Mouse (Mus musculus) C2C12 (cell line): ENCODE results near the gene Fam160a2. TPM values are rescaled to one million over a fixed set of nuclear protein-coding genes. Genes with fewer than 3 reads are reported as not detected.

ENCODE experiments used
- H3K27me3 ChIP-seq: one replicate; pipeline ENCODE4 v1.6.1; 2011; ENCODE audit not compliant: control insufficient read depth, insufficient read depth, insufficient read length
- H3K36me3 ChIP-seq: one replicate; pipeline ENCODE4 v1.6.1; 2011; ENCODE audit not compliant: control insufficient read depth, insufficient read depth
- H3K4me3 ChIP-seq: one replicate; pipeline ENCODE4 v1.5.1; 2011; ENCODE audit warnings: mild to moderate bottlenecking, control low read depth; ENCODE audit not compliant: poor library complexity, insufficient read depth, severe bottlenecking
- H3K79me2 ChIP-seq: one replicate; pipeline ENCODE4 v1.6.1; 2011; ENCODE audit not compliant: control insufficient read depth, insufficient read depth
- H3K79me3 ChIP-seq: one replicate; pipeline ENCODE4 v1.6.1; 2011; ENCODE audit warnings: low read depth, control low read depth
- H3ac ChIP-seq: one replicate; pipeline ENCODE3; 2011; ENCODE audit warnings: low read depth; ENCODE audit not compliant: control insufficient read depth, insufficient read length
- CEBPB ChIP-seq: IDR thresholded peaks from one replicate; pipeline ENCODE4 v1.6.1; 2011; ENCODE audit warnings: low read depth, mild to moderate bottlenecking, control low read depth, moderate library complexity
- CTCF ChIP-seq: IDR thresholded peaks from one replicate; pipeline ENCODE4 v1.5.1; 2011; ENCODE audit not compliant: control insufficient read depth, insufficient read depth, insufficient read length
- FOSL1 ChIP-seq: IDR thresholded peaks from one replicate; pipeline ENCODE4 v1.8.0; 2011; ENCODE audit warnings: mild to moderate bottlenecking, low read length; ENCODE audit not compliant: poor library complexity, insufficient read depth, severe bottlenecking
- MAX ChIP-seq: IDR thresholded peaks from one replicate; pipeline ENCODE4 v1.6.1; 2011; ENCODE audit warnings: mild to moderate bottlenecking, control low read depth
- MYOD1 ChIP-seq: IDR thresholded peaks from one replicate; pipeline ENCODE4 v1.6.1; 2011; ENCODE audit warnings: low read depth; ENCODE audit not compliant: control insufficient read depth, insufficient read length
- MYOG ChIP-seq: IDR thresholded peaks from one replicate; pipeline ENCODE4 v1.6.1; 2011; ENCODE audit not compliant: control insufficient read depth, insufficient read length; ENCODE audit errors: extremely low read depth
- USF1 ChIP-seq: IDR thresholded peaks from one replicate; pipeline ENCODE4 v1.6.1; 2011; ENCODE audit warnings: low read depth, mild to moderate bottlenecking, control low read depth, moderate library complexity
- polyA plus RNA-seq: library from polyadenylated mRNA; unstranded; fragments of >200 nt; fragmentation: generic; extraction: Trizol; gene quantifications from one replicate; pipeline ENCODE4 v1.2.1, GENCODE M21; 2012; ENCODE audit warnings: missing spikeins

The Fam160a2 gene
- polyA plus RNA-seq, 1 experiment, result 16.0 TPM

DNA sequence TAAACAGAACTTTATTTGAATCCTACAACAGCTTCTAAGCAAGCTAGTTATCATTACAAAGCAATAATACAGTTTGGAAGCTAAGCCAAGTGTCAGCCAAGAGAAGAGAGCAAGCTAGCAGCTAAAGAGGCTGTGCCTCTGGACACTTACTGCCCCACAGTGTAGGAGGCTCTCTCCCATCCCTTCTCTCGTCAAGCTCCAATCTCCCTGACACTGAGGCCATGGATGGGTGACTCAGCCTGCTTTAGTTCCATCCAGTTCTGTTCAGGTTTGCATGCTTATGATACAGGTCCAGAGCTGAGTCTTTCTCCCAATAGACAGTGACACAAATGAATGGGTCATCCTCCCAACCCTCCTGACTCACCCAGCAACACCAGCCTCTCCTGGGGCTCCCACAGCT is 32.2 kb upstream of the Fam160a2 start:
- Histone ChIP-seq H3K79me2 (no peaks in the 10 kb centered on the region), H3K79me3 (no peaks in the 10 kb centered on the region), H3K36me3 (no peaks in the 10 kb centered on the region), H3K27me3 (no peaks in the 10 kb centered on the region), H3K4me3 (no peak overlapping the region), H3ac (no peak overlapping the region)
- no peak for TF ChIP-seq CTCF
- no peak for TF ChIP-seq MAX
- no peak for TF ChIP-seq USF1
- no peak for TF ChIP-seq MYOG
- no peak for TF ChIP-seq CEBPB
- no peak for TF ChIP-seq MYOD1
- TF ChIP-seq FOSL1, result no peak

DNA sequence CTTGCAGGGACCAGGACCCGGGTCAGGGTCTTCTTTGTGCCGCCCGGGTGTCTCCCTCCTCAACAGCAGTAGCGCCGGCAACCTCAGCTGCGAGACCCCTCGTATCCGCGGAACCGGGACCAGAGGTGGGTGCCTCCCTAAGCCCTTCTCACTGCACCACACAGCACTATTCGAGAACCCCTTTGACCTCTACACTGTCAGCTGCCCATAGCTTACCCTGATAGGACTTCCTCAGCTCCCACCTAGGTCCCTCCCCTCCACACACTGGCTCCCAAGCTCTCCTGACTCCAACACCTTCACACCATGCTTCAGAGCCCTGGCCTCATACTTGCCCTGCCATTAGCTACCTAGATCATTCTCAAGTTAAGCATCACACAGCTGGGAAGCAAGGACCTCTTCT is 26.2 kb upstream of the Fam160a2 start:
- Histone ChIP-seq H3K79me3 (no peaks in the 10 kb centered on the region), H3K4me3 (no peak overlapping the region), H3K79me2 (no peaks in the 10 kb centered on the region), H3ac (no peak overlapping the region), H3K27me3 (peaks cover 10% of the 10 kb centered on the region), H3K36me3 (no peaks in the 10 kb centered on the region)
- TF ChIP-seq MYOG (no peak), MAX (no peak), MYOD1 (no peak), USF1 (no peak), CTCF (no peak), FOSL1 (no peak), CEBPB (no peak)

DNA sequence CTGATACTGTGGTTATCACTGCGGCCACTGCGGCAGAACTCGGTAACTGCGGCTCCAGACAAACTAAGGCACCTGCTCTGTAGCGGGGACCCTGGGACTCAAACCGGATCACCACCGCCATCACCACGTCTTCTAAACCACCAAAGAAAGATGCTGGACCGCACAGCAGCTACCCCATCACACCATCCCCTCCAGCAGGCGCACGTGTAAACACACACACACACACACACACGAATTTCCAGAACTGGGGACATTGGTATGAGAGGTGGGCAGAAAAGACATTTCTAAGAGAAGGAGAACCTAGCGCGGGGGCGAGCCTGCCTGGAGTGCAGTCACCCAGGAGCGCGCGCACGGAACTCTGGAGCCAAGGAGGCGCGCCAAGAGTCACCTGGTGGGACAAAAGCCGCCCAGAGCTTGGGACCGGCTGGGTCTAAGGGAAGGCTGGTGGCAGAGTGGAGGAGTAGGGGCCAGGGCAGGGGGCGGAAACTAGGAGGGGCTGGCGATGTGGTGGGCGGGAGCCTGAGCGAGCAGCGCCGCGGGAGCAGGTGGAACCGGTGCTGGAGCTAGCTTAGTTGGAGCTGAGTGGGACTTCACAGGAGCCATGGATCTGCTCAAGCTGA is 25.7 kb upstream of the Fam160a2 start, which contains the start of gene Cckbr:
Gene Cckbr, plus strand, starts transcription at position 308 of the 620 bp plus-strand sequence.
- H3K4me3 ChIP-seq, result no peak within 1 kb of the TSS
- H3K79me2 ChIP-seq, result no peaks in the 10 kb centered on the region
- H3K27me3 ChIP-seq, result peaks cover 10% of the 10 kb centered on the region
- no peak within 1 kb of the TSS for H3ac ChIP-seq
- H3K79me3 ChIP-seq, result no peaks in the 10 kb centered on the region
- H3K36me3 ChIP-seq, result no peaks in the 10 kb centered on the region
- no peak for TF ChIP-seq USF1
- TF ChIP-seq FOSL1, result no peak
- TF ChIP-seq MYOD1, result no peak
- no peak for TF ChIP-seq CTCF
- no peak for TF ChIP-seq MYOG
- no peak for TF ChIP-seq MAX
- no peak for TF ChIP-seq CEBPB

DNA sequence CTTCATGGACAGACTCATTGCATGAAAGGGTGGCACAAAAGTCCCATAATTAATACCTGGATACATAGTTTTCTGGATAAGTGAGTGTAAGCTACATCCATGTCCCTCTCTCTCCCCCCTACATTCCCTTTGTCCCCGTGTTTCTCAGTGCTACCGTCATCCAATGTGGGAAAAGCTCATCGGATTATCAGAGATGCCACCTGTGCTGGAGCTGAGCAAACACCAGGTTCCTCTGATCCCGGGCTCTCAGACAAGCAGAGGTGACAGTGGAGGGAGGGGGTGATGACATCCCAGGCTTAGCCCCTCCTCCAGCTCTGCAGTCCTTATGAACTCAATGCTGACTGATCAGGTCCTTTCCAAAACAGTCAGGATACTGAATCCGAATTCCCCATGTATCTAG is 24.5 kb upstream of the Fam160a2 start:
- TF ChIP-seq MYOD1, result no peak
- no peak for TF ChIP-seq MAX
- no peak for TF ChIP-seq USF1
- TF ChIP-seq CTCF, result no peak
- no peak for TF ChIP-seq CEBPB
- TF ChIP-seq FOSL1, result no peak
- Histone ChIP-seq H3K36me3 (no peaks in the 10 kb centered on the region), H3K27me3 (peaks cover 10% of the 10 kb centered on the region), H3K79me2 (no peaks in the 10 kb centered on the region), H3ac (no peak overlapping the region), H3K4me3 (no peak overlapping the region), H3K79me3 (no peaks in the 10 kb centered on the region)

DNA sequence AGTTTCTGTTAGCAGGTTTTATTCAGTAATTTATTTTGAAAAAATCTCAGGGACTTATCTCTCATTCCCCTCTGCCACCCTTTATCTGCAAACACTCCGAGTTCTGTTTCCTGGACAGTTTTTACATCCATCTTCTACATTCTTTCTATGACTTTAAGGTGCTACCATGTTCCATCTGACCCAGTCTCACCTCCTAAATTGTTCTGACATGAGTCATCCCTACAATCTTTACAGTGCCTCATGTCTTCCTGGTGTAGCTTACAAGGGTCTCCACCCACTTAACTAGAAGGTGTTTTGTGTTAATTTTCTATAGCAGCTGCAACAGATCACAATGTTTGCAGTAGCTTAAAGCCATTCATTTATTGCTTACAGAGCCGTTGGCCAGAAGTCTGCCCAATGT is 21.0 kb upstream of the Fam160a2 start:
- Histone ChIP-seq H3K27me3 (peaks cover 5% of the 10 kb centered on the region), H3K79me2 (no peaks in the 10 kb centered on the region), H3K79me3 (no peaks in the 10 kb centered on the region), H3K4me3 (no peak overlapping the region), H3K36me3 (no peaks in the 10 kb centered on the region), H3ac (no peak overlapping the region)
- no peak for TF ChIP-seq FOSL1
- TF ChIP-seq MYOD1, result no peak
- no peak for TF ChIP-seq USF1

DNA sequence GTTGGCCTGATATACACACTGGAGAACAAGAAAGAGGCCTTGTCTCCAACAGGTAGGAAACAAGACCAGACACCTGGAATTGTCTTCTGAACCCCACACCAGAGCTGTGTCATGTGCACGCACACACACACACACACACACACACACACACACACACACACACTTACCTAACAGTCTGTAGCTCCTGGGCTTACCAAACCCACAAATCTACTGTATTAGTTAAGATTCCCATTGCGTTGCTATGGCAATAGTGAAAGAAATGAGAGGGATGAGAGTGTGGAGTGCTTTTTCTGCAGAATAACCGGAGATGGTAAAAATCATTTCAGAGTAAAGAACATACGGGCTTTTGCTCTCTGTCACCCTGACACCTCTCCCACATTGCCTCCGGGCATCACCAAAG is 18.3 kb upstream of the Fam160a2 start:
- H3K79me2 ChIP-seq, result no peaks in the 10 kb centered on the region
- H3K4me3 ChIP-seq, result no peak overlapping the region
- H3K36me3 ChIP-seq, result no peaks in the 10 kb centered on the region
- TF ChIP-seq MYOG (no peak), CEBPB (no peak), MYOD1 (no peak), FOSL1 (no peak), MAX (no peak), USF1 (no peak), CTCF (no peak)
- no peaks in the 10 kb centered on the region for H3K79me3 ChIP-seq
- no peaks in the 10 kb centered on the region for H3K27me3 ChIP-seq
- H3ac ChIP-seq, result no peak overlapping the region
